Comparison of ENCODE assay signal across 29 mouse cellular contexts in the genomic region with DNA sequence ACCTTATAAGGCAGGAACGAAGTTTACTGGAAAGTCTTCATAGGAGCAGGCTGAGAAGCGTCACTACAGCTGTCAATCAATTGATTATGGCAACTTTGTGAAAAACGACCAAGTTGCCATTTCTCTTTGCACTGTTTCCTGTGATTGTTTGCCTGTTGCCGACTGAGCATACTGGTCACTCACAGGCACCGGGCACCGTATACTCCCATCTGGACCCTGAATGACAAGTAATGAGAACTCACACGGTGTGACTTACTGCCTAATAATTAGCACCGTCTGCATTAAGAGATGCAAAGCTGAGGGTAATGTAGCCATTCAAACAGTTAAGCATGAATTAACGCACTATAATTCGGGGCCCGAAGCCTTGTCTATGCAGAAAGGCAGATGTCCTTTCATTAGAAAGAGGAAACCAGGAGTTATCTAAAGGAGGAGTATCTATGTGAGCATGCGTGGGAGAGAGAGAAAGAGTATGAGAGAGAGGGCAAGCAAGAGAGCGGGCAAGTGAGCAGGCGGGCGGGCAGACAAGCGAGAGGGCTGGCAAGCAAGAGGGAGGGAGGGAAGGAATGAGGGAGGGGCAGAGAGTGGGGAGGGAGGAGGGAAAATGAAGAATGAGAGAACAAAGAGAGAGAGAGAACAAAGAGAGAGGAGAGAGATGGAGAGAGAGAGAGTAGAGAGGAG.
DNase-seq lines count a peak whose midpoint lies in the region; ATAC-seq and TF ChIP-seq lines count a peak whose summit lies in the region.
"Had no signal": no experiment of that assay in that cellular context is flagged by ENCODE, and none has a peak within 500 bp of the region (broad histone marks: within the 10 kb centered on the region; RNA-seq: fewer than 3 reads in every experiment).

No protein-coding gene starts in this region.

- H3K9me3 ChIP-seq in kidney, embryonic 14.5 days (ENCODE audit: control insufficient read depth, low read length): no peaks in the 10 kb centered on the region
- H3K9me3 ChIP-seq in midbrain, embryonic 11.5 days (ENCODE audit: control insufficient read depth, low read length): no peaks in the 10 kb centered on the region
- H3K9me3 ChIP-seq in midbrain, embryonic 16.5 days (replicated peaks; ENCODE audit: control insufficient read depth, low read length, poor library complexity, severe bottlenecking): no peaks in the 10 kb centered on the region
- H3K9me3 ChIP-seq in hindbrain, embryonic 14.5 days (ENCODE audit: control insufficient read depth, low read length): no peaks in the 10 kb centered on the region
- no peaks in the 10 kb centered on the region for H3K9me3 ChIP-seq in hindbrain, postnatal 0 days (ENCODE audit: low read length)
- H3K9me3 ChIP-seq: embryonic facial prominence, embryonic 12.5 days; forebrain, embryonic 15.5 days; limb, embryonic 13.5 days; lung, embryonic 15.5 days; midbrain, embryonic 10.5 days had no signal

- no peak for DNase-seq in kidney, postnatal 25 days
- peak; percentile 72 for DNase-seq in midbrain, embryonic 11.5 days (ENCODE audit: low spot score, missing footprints)
- DNase-seq in hindbrain, embryonic 14.5 days (ENCODE audit: low spot score): no peak
- no peak for DNase-seq in hindbrain, postnatal 0 days (ENCODE audit: low spot score)
- no peak for DNase-seq in thymus, postnatal 36 days
- no peak for DNase-seq in c-Kit-positive CD71-positive TER-119-positive erythroid progenitor cells, embryonic 14.5 days (ENCODE audit: low spot score)
- DNase-seq: adrenal gland, adult 8-10 months; cerebellum, adult 11 months; cerebellum, adult 9-10 months; embryo, embryonic 11 days; gastrocnemius, adult 2 months; heart, postnatal 14 days; kidney, adult 9 months; right cerebral cortex, postnatal 4 days; thymus, adult 2 months; thymus, postnatal 4 days had no signal

- TF ChIP-seq CTCF in hindbrain, postnatal 0 days (IDR thresholded peaks at IDR 0.05; ENCODE audit: low read depth): no peak

- ATAC-seq in kidney, embryonic 14.5 days (ENCODE audit: low FRiP score, low TSS enrichment): peak; percentile 66
- no peak for ATAC-seq in midbrain, embryonic 11.5 days (ENCODE audit: low FRiP score)
- ATAC-seq in midbrain, embryonic 16.5 days: no peak
- ATAC-seq in hindbrain, embryonic 14.5 days (ENCODE audit: low FRiP score): no peak
- ATAC-seq in hindbrain, postnatal 0 days: no peak
- ATAC-seq: forebrain, embryonic 15.5 days; intestine, embryonic 16.5 days had no signal

- peak overlapping the region; percentile 44; the same call in 1 of the 2 replicates for H3K27ac ChIP-seq in kidney, embryonic 14.5 days (ENCODE audit: low read depth, low read length)
- no peak overlapping the region for H3K27ac ChIP-seq in midbrain, embryonic 11.5 days (ENCODE audit: low read depth, low read length)
- no peak overlapping the region for H3K27ac ChIP-seq in midbrain, embryonic 16.5 days (ENCODE audit: low read length)
- no peak overlapping the region for H3K27ac ChIP-seq in hindbrain, embryonic 14.5 days
- no peak overlapping the region for H3K27ac ChIP-seq in hindbrain, postnatal 0 days
- H3K27ac ChIP-seq: embryonic facial prominence, embryonic 12.5 days; forebrain, embryonic 15.5 days; gastrocnemius, adult 2 months; heart, embryonic 13.5 days; limb, embryonic 13.5 days; lung, embryonic 15.5 days; midbrain, embryonic 10.5 days; stomach, postnatal 0 days had no signal

- 38% methylated on average over 16 of the region's 16 CpGs for WGBS in kidney, embryonic 14.5 days
- WGBS in midbrain, embryonic 11.5 days: 86% methylated on average over 16 of the region's 16 CpGs
- WGBS in midbrain, embryonic 16.5 days: 66% methylated on average over 16 of the region's 16 CpGs
- WGBS in hindbrain, embryonic 14.5 days: 64% methylated on average over 16 of the region's 16 CpGs
- 57% methylated on average over 16 of the region's 16 CpGs for WGBS in hindbrain, postnatal 0 days

- peak overlapping the region; percentile 27 for H3K4me2 ChIP-seq in kidney, embryonic 14.5 days (replicated peaks; ENCODE audit: low read depth, low read length)
- no peak overlapping the region for H3K4me2 ChIP-seq in midbrain, embryonic 11.5 days
- no peak overlapping the region; the same call in 1 of the 2 replicates for H3K4me2 ChIP-seq in midbrain, embryonic 16.5 days (ENCODE audit: low read length)
- peak overlapping the region; percentile 24 for H3K4me2 ChIP-seq in hindbrain, embryonic 14.5 days (replicated peaks)
- peak overlapping the region; percentile 18; the same call in 1 of the 2 replicates for H3K4me2 ChIP-seq in hindbrain, postnatal 0 days (ENCODE audit: low read depth, low read length)
- H3K4me2 ChIP-seq: embryonic facial prominence, embryonic 12.5 days; forebrain, embryonic 15.5 days; heart, embryonic 13.5 days; limb, embryonic 13.5 days; liver, embryonic 11.5 days; lung, embryonic 15.5 days had no signal

- no peak overlapping the region for H3K4me3 ChIP-seq in kidney, embryonic 14.5 days (ENCODE audit: low read length)
- H3K4me3 ChIP-seq in midbrain, embryonic 11.5 days (ENCODE audit: low read depth, low read length): no peak overlapping the region
- no peak overlapping the region for H3K4me3 ChIP-seq in midbrain, embryonic 16.5 days (ENCODE audit: low read depth, low read length)
- no peak overlapping the region for H3K4me3 ChIP-seq in hindbrain, embryonic 14.5 days (replicated peaks; ENCODE audit: low read length)
- H3K4me3 ChIP-seq in hindbrain, postnatal 0 days (ENCODE audit: low read length): no peak overlapping the region
- H3K4me3 ChIP-seq: embryonic facial prominence, embryonic 12.5 days; forebrain, embryonic 15.5 days; gastrocnemius, adult 2 months; heart, embryonic 13.5 days; limb, embryonic 13.5 days; lung, embryonic 15.5 days; midbrain, embryonic 10.5 days; myocyte had no signal

- peaks cover 7% of the 10 kb centered on the region for H3K4me1 ChIP-seq in kidney, embryonic 14.5 days (ENCODE audit: control insufficient read depth, insufficient read depth, low read length)
- no peaks in the 10 kb centered on the region for H3K4me1 ChIP-seq in midbrain, embryonic 11.5 days (ENCODE audit: control insufficient read depth, insufficient read depth, low read length)
- H3K4me1 ChIP-seq in midbrain, embryonic 16.5 days (ENCODE audit: control insufficient read depth, insufficient read depth, low read length): no peaks in the 10 kb centered on the region
- peaks cover 6% of the 10 kb centered on the region; the same call in 1 of the 2 replicates for H3K4me1 ChIP-seq in hindbrain, embryonic 14.5 days (replicated peaks; ENCODE audit: control insufficient read depth, insufficient read depth, low read length)
- no peaks in the 10 kb centered on the region for H3K4me1 ChIP-seq in hindbrain, postnatal 0 days (ENCODE audit: insufficient read depth, low read length)
- H3K4me1 ChIP-seq: embryonic facial prominence, embryonic 12.5 days; forebrain, embryonic 15.5 days; limb, embryonic 13.5 days; lung, embryonic 15.5 days had no signal

- H3K27me3 ChIP-seq in kidney, embryonic 14.5 days (ENCODE audit: control insufficient read depth, insufficient read depth, low read length): no peaks in the 10 kb centered on the region
- no peaks in the 10 kb centered on the region for H3K27me3 ChIP-seq in midbrain, embryonic 11.5 days (ENCODE audit: control insufficient read depth, insufficient read depth, low read length)
- no peaks in the 10 kb centered on the region for H3K27me3 ChIP-seq in midbrain, embryonic 16.5 days (ENCODE audit: control insufficient read depth, insufficient read depth, low read depth, low read length)
- H3K27me3 ChIP-seq in hindbrain, embryonic 14.5 days (ENCODE audit: control insufficient read depth, insufficient read depth, low read length): no peaks in the 10 kb centered on the region
- H3K27me3 ChIP-seq in hindbrain, postnatal 0 days (ENCODE audit: insufficient read depth, low read length): no peaks in the 10 kb centered on the region
- H3K27me3 ChIP-seq: CH12.LX; embryonic facial prominence, embryonic 12.5 days; forebrain, embryonic 15.5 days; heart, embryonic 13.5 days; limb, embryonic 13.5 days; lung, embryonic 15.5 days had no signal

- H3K36me3 ChIP-seq in kidney, embryonic 14.5 days (ENCODE audit: control insufficient read depth, insufficient read depth, low read length): no peaks in the 10 kb centered on the region
- no peaks in the 10 kb centered on the region for H3K36me3 ChIP-seq in midbrain, embryonic 11.5 days (ENCODE audit: control insufficient read depth, insufficient read depth, low read length)
- no peaks in the 10 kb centered on the region for H3K36me3 ChIP-seq in midbrain, embryonic 16.5 days (ENCODE audit: control insufficient read depth, insufficient read depth, low read length)
- H3K36me3 ChIP-seq in hindbrain, embryonic 14.5 days (replicated peaks; ENCODE audit: control insufficient read depth, insufficient read depth): no peaks in the 10 kb centered on the region
- H3K36me3 ChIP-seq in hindbrain, postnatal 0 days (ENCODE audit: insufficient read depth, low read length): no peaks in the 10 kb centered on the region
- H3K36me3 ChIP-seq: embryonic facial prominence, embryonic 12.5 days; forebrain, embryonic 15.5 days; heart, embryonic 13.5 days; limb, embryonic 13.5 days; lung, embryonic 15.5 days; midbrain, embryonic 10.5 days had no signal

- H3K9ac ChIP-seq in kidney, embryonic 14.5 days (ENCODE audit: low read depth, low read length): no peak overlapping the region
- no peak overlapping the region for H3K9ac ChIP-seq in midbrain, embryonic 11.5 days (ENCODE audit: low read length)
- H3K9ac ChIP-seq in midbrain, embryonic 16.5 days (ENCODE audit: low read depth, low read length): no peak overlapping the region
- no peak overlapping the region for H3K9ac ChIP-seq in hindbrain, embryonic 14.5 days
- no peak overlapping the region for H3K9ac ChIP-seq in hindbrain, postnatal 0 days (replicated peaks; ENCODE audit: low read length)
- H3K9ac ChIP-seq: embryonic facial prominence, embryonic 12.5 days; forebrain, embryonic 15.5 days; heart, embryonic 13.5 days; limb, embryonic 13.5 days; lung, embryonic 15.5 days had no signal

Comparison
In these comparisons a context has a peak if more than half of its experiments do, and no peak if none do; other contexts are left out.
1. H3K4me2 ChIP-seq: peak in kidney, embryonic 14.5 days (single experiment), hindbrain, embryonic 14.5 days (single experiment) and hindbrain, postnatal 0 days (single experiment); none in midbrain, embryonic 11.5 days (single experiment) and midbrain, embryonic 16.5 days (single experiment).